Mouse (Mus musculus) small intestine, adult 2 months (tissue): Measurements from ENCODE around the gene Lpp.

Experiments
- CTCF ChIP-seq: fragments of 200-500 bp; IDR thresholded peaks from 2 replicates; pipeline ENCODE4 v1.5.1; 2012; ENCODE audit warnings: low read depth, mild to moderate bottlenecking, control low read depth, inconsistent platforms, low read length, moderate library complexity, mixed read lengths; ENCODE audit not compliant: insufficient replicate concordance, insufficient read length; ENCODE audit errors: extremely low read depth
- POLR2A ChIP-seq: fragments of 200-500 bp; IDR thresholded peaks from 2 replicates; pipeline ENCODE4 v1.6.1; 2012; ENCODE audit warnings: low read depth, mild to moderate bottlenecking, control low read depth, inconsistent platforms, low read length, moderate library complexity

DNA sequence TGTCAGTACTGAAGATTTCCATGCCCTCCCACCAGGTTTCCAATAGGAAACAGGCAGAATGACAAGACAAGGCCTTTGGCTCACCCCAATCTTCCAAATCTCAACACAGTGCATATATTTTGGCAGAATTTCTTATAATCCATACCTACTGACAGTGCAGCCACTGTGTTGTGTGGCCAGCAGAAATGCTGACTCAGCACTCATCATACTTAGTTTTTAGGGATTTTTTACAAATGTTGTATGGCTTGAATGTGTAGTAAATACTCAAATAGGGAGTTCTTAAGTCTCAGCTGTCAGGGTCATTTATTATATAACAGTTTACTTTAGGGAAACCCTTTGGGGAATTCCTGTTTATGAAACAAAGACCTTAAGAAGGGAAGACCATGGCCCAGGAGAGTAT is 202.2 kb downstream of the Lpp start:
- no peak for TF ChIP-seq CTCF
- no peak for TF ChIP-seq POLR2A
